8 mouse cellular contexts compared by ENCODE assay signal in genomic region chr1:185327754-185328345, GRCm38 (mm10). TPM values are rescaled to one million over a fixed set of nuclear protein-coding genes. Genes with fewer than 3 reads are reported as not detected.
DNase-seq lines count a peak whose midpoint lies in the region; ATAC-seq and TF ChIP-seq lines count a peak whose summit lies in the region.
"Not testable (repeated sequence)": the region's sequence is repeated elsewhere in the genome, so short reads cannot be mapped to it uniquely, and the experiment has no call there.

No protein-coding gene starts in this region.

- not testable (repeated sequence) for H3K27ac ChIP-seq in embryonic fibroblast, embryonic 13.5 days (ENCODE audit: insufficient read depth, low read length); heart, adult 2 months; hindbrain, embryonic 13.5 days; kidney, embryonic 16.5 days (ENCODE audit: low read length); liver, embryonic 14.5 days; midbrain, embryonic 12.5 days (replicated peaks); neural tube, embryonic 15.5 days (replicated peaks)

- H3K27me3 ChIP-seq in heart, adult 2 months (ENCODE audit: control insufficient read depth, insufficient read depth, low read length); hindbrain, embryonic 13.5 days; kidney, embryonic 16.5 days (ENCODE audit: insufficient read depth, low read length); liver, embryonic 14.5 days (ENCODE audit: control insufficient read depth, insufficient read depth, low read length); midbrain, embryonic 12.5 days; neural tube, embryonic 15.5 days (replicated peaks): not testable (repeated sequence)

- peak overlapping the region; percentile 78 for H3K4me2 ChIP-seq in hindbrain, embryonic 13.5 days
- peak overlapping the region; percentile 69 for H3K4me2 ChIP-seq in kidney, embryonic 16.5 days (replicated peaks; ENCODE audit: low read depth, low read length)
- H3K4me2 ChIP-seq in liver, embryonic 14.5 days (ENCODE audit: low read depth): peak overlapping the region; percentile 85
- H3K4me2 ChIP-seq in midbrain, embryonic 12.5 days (replicated peaks): peak overlapping the region; percentile 83
- peak overlapping the region; percentile 66 for H3K4me2 ChIP-seq in neural tube, embryonic 15.5 days

- not testable (repeated sequence) for H3K4me1 ChIP-seq in embryonic fibroblast, embryonic 13.5 days (ENCODE audit: control insufficient read depth, insufficient read depth, low read length); heart, adult 2 months (ENCODE audit: control insufficient read depth, insufficient read depth, low read length); liver, embryonic 14.5 days (replicated peaks; ENCODE audit: control insufficient read depth in 2 of 2, insufficient read depth in 2 of 2, low read length in 1 of 2)
- peaks cover 22% of the 10 kb centered on the region for H3K4me1 ChIP-seq in hindbrain, embryonic 13.5 days (replicated peaks)
- H3K4me1 ChIP-seq in kidney, embryonic 16.5 days (ENCODE audit: insufficient read depth, low read length): peaks cover 19% of the 10 kb centered on the region; the same call in 1 of the 2 replicates
- peaks cover 18% of the 10 kb centered on the region for H3K4me1 ChIP-seq in midbrain, embryonic 12.5 days
- peaks cover 28% of the 10 kb centered on the region for H3K4me1 ChIP-seq in neural tube, embryonic 15.5 days

- not testable (repeated sequence) for TF ChIP-seq CTCF in embryonic fibroblast, embryonic 13.5 days (IDR thresholded peaks at IDR 0.05; ENCODE audit: borderline replicate concordance, insufficient read depth, low read length); liver, embryonic 14.5 days (IDR thresholded peaks at IDR 0.05; ENCODE audit: low read depth)
- peak; percentile 12; the same call in 1 of the 2 replicates for TF ChIP-seq CTCF in heart, adult 2 months (IDR thresholded peaks at IDR 0.05)

- H3K79me2 ChIP-seq in heart, adult 2 months (replicated peaks; ENCODE audit: control insufficient read depth, insufficient read depth, low read length): not testable (repeated sequence)

- not testable (repeated sequence) for H3K9me3 ChIP-seq in hindbrain, embryonic 13.5 days; kidney, embryonic 16.5 days (ENCODE audit: low read length); liver, embryonic 14.5 days (ENCODE audit: control insufficient read depth, low read length); midbrain, embryonic 12.5 days; neural tube, embryonic 15.5 days (replicated peaks)

- 54% methylated on average over 3 of the region's 3 CpGs for WGBS in heart, adult 2 months
- 74% methylated on average over 3 of the region's 3 CpGs for WGBS in hindbrain, embryonic 13.5 days
- WGBS in kidney, embryonic 16.5 days: 50% methylated on average over 3 of the region's 3 CpGs
- 55% methylated on average over 3 of the region's 3 CpGs for WGBS in liver, embryonic 14.5 days (ENCODE audit: insufficient replicate concordance)
- WGBS in midbrain, embryonic 12.5 days: 65% methylated on average over 3 of the region's 3 CpGs
- WGBS in neural tube, embryonic 15.5 days: 71% methylated on average over 3 of the region's 3 CpGs

- not testable (repeated sequence) for TF ChIP-seq EP300 in heart, adult 2 months (IDR thresholded peaks at IDR 0.05; ENCODE audit: insufficient read depth, low read depth, low read length); liver, embryonic 14.5 days (IDR thresholded peaks at IDR 0.05; ENCODE audit: low read depth)

- not testable (repeated sequence) for TF ChIP-seq POLR2A in embryonic fibroblast, embryonic 13.5 days (IDR thresholded peaks at IDR 0.05; ENCODE audit: low read depth, low read length); heart, adult 2 months (IDR thresholded peaks at IDR 0.05; ENCODE audit: insufficient read depth, low read depth, low read length)

- peak overlapping the region; percentile 66 for H3K4me3 ChIP-seq in embryonic fibroblast, embryonic 13.5 days (ENCODE audit: insufficient read depth, low read length)
- H3K4me3 ChIP-seq in heart, adult 2 months: not testable (repeated sequence)
- peak overlapping the region; percentile 82 for H3K4me3 ChIP-seq in hindbrain, embryonic 13.5 days
- H3K4me3 ChIP-seq in kidney, embryonic 16.5 days (ENCODE audit: low read length): peak overlapping the region; percentile 97
- peak overlapping the region in 1 of 2 experiments; percentile 59; a peak in 2 of 4 replicates for H3K4me3 ChIP-seq in liver, embryonic 14.5 days (ENCODE audit: insufficient read depth in 1 of 2, low read depth in 2 of 2, low read length in 2 of 2)
- peak overlapping the region; percentile 91; the same call in 1 of the 2 replicates for H3K4me3 ChIP-seq in midbrain, embryonic 12.5 days
- peak overlapping the region; percentile 90 for H3K4me3 ChIP-seq in neural tube, embryonic 15.5 days (replicated peaks)

- H3K9ac ChIP-seq in heart, adult 2 months (ENCODE audit: low read depth, low read length); midbrain, embryonic 12.5 days (replicated peaks); neural tube, embryonic 15.5 days (replicated peaks): not testable (repeated sequence)
- H3K9ac ChIP-seq in hindbrain, embryonic 13.5 days: 0 out of 2 replicates have a peak overlapping the region, but pooled peaks have one; percentile 93
- H3K9ac ChIP-seq in kidney, embryonic 16.5 days (replicated peaks; ENCODE audit: low read length): peak overlapping the region; percentile 98
- H3K9ac ChIP-seq in liver, embryonic 14.5 days (replicated peaks): peak overlapping the region; percentile 72

- intact Hi-C loops in heart, adult 2 months (cut with DNase I): loop anchor here (5.0 kb wide), 1 partner anchor 126 kb away; the partner anchor contains the start of gene Rab3gap2

- ATAC-seq in hindbrain, embryonic 13.5 days (ENCODE audit: low FRiP score); kidney, embryonic 16.5 days (ENCODE audit: low FRiP score, low TSS enrichment); liver, embryonic 14.5 days (ENCODE audit: insufficient read depth); midbrain, embryonic 12.5 days (ENCODE audit: low FRiP score, low read depth); neural tube, embryonic 15.5 days (ENCODE audit: low FRiP score): not testable (repeated sequence)

- not testable (repeated sequence) for H3K36me3 ChIP-seq in heart, adult 2 months (ENCODE audit: control insufficient read depth, insufficient read depth, low read length)
- peaks cover 39% of the 10 kb centered on the region for H3K36me3 ChIP-seq in hindbrain, embryonic 13.5 days
- H3K36me3 ChIP-seq in kidney, embryonic 16.5 days (ENCODE audit: insufficient read depth, low read length): peaks cover 28% of the 10 kb centered on the region
- peaks cover 23% of the 10 kb centered on the region for H3K36me3 ChIP-seq in liver, embryonic 14.5 days (replicated peaks; ENCODE audit: control insufficient read depth, insufficient read depth, low read depth)
- H3K36me3 ChIP-seq in midbrain, embryonic 12.5 days: peaks cover 34% of the 10 kb centered on the region
- H3K36me3 ChIP-seq in neural tube, embryonic 15.5 days: peaks cover 38% of the 10 kb centered on the region

- DNase-seq in A20 (ENCODE audit: low read depth, low spot score): peak; percentile 55
- DNase-seq in heart, adult 2 months; liver, embryonic 14.5 days (ENCODE audit: low read depth in 3 of 3, low spot score in 3 of 3): not testable (repeated sequence)

RNA-seq across cellular contexts. Expression of gene Iars2, which starts 1.3 kb away (rescaled TPM):
- 42.9 and 48.4 TPM in 2 replicates for polyA plus RNA-seq in embryonic fibroblast, embryonic 13.5 days (2011; ENCODE audit: insufficient read length, low read depth, missing spikeins)
- total RNA-seq in heart, adult 2 months (2021): 10 to 100 TPM; 71.5 to 80.0 TPM
- polyA plus RNA-seq in heart, adult 2 months (2012; rRNA removed): 35.2 and 59.7 TPM in 2 replicates
- polyA plus RNA-seq in hindbrain, embryonic 13.5 days (2015; fragmentation: Nextera tagmentation; extraction: Ambion mirVana): 17.8 and 18.3 TPM in 2 replicates
- 34.2 and 35.2 TPM in 2 replicates for polyA plus RNA-seq in kidney, embryonic 16.5 days (2015; fragmentation: Nextera tagmentation; extraction: Ambion mirVana)
- polyA plus RNA-seq in liver, embryonic 14.5 days (2012; rRNA removed): 12.3 and 17.6 TPM in 2 replicates
- 19.1 and 21.9 TPM in 2 replicates for polyA plus RNA-seq in liver, embryonic 14.5 days (2014; fragmentation: Nextera tagmentation; extraction: Ambion mirVana)
- polyA plus RNA-seq in midbrain, embryonic 12.5 days (2016; fragmentation: Nextera tagmentation; extraction: Ambion mirVana): 23.9 and 25.7 TPM in 2 replicates
- polyA plus RNA-seq in neural tube, embryonic 15.5 days (2015; fragmentation: Nextera tagmentation; extraction: Ambion mirVana): 18.5 and 19.7 TPM in 2 replicates

RNA-seq across cellular contexts. Expression of gene Bpnt1, which starts 4.1 kb away (rescaled TPM):
- polyA plus RNA-seq in embryonic fibroblast, embryonic 13.5 days (2011; ENCODE audit: insufficient read length, low read depth, missing spikeins): 23.2 and 30.1 TPM in 2 replicates
- 10 to 100 TPM; 27.8 to 29.6 TPM for total RNA-seq in heart, adult 2 months (2021)
- polyA plus RNA-seq in heart, adult 2 months (2012; rRNA removed): 26.3 and 36.6 TPM in 2 replicates
- polyA plus RNA-seq in hindbrain, embryonic 13.5 days (2015; fragmentation: Nextera tagmentation; extraction: Ambion mirVana): 41.0 and 46.6 TPM in 2 replicates
- 56.4 and 65.5 TPM in 2 replicates for polyA plus RNA-seq in kidney, embryonic 16.5 days (2015; fragmentation: Nextera tagmentation; extraction: Ambion mirVana)
- 9.1 and 11.3 TPM in 2 replicates for polyA plus RNA-seq in liver, embryonic 14.5 days (2012; rRNA removed)
- polyA plus RNA-seq in liver, embryonic 14.5 days (2014; fragmentation: Nextera tagmentation; extraction: Ambion mirVana): 4.4 and 5.4 TPM in 2 replicates
- 29.7 and 34.4 TPM in 2 replicates for polyA plus RNA-seq in midbrain, embryonic 12.5 days (2016; fragmentation: Nextera tagmentation; extraction: Ambion mirVana)
- polyA plus RNA-seq in neural tube, embryonic 15.5 days (2015; fragmentation: Nextera tagmentation; extraction: Ambion mirVana): 68.6 and 70.4 TPM in 2 replicates

RNA-seq across cellular contexts. Expression of gene Eprs, which starts 35.0 kb away (rescaled TPM):
- 223 and 275 TPM in 2 replicates for polyA plus RNA-seq in embryonic fibroblast, embryonic 13.5 days (2011; ENCODE audit: insufficient read length, low read depth, missing spikeins)
- 10 to 100 TPM; 63.9 to 85.2 TPM for total RNA-seq in heart, adult 2 months (2021)
- polyA plus RNA-seq in heart, adult 2 months (2012; rRNA removed): 11.0 and 23.4 TPM in 2 replicates
- 146 and 155 TPM in 2 replicates for polyA plus RNA-seq in hindbrain, embryonic 13.5 days (2015; fragmentation: Nextera tagmentation; extraction: Ambion mirVana)
- 137 TPM in 2 replicates for polyA plus RNA-seq in kidney, embryonic 16.5 days (2015; fragmentation: Nextera tagmentation; extraction: Ambion mirVana)
- 12.2 and 22.9 TPM in 2 replicates for polyA plus RNA-seq in liver, embryonic 14.5 days (2012; rRNA removed)
- 79.1 and 83.7 TPM in 2 replicates for polyA plus RNA-seq in liver, embryonic 14.5 days (2014; fragmentation: Nextera tagmentation; extraction: Ambion mirVana)
- polyA plus RNA-seq in midbrain, embryonic 12.5 days (2016; fragmentation: Nextera tagmentation; extraction: Ambion mirVana): 130 and 136 TPM in 2 replicates
- 134 and 138 TPM in 2 replicates for polyA plus RNA-seq in neural tube, embryonic 15.5 days (2015; fragmentation: Nextera tagmentation; extraction: Ambion mirVana)
